Mouse (Mus musculus): Measurements from ENCODE around the gene Atxn1.

DNA sequence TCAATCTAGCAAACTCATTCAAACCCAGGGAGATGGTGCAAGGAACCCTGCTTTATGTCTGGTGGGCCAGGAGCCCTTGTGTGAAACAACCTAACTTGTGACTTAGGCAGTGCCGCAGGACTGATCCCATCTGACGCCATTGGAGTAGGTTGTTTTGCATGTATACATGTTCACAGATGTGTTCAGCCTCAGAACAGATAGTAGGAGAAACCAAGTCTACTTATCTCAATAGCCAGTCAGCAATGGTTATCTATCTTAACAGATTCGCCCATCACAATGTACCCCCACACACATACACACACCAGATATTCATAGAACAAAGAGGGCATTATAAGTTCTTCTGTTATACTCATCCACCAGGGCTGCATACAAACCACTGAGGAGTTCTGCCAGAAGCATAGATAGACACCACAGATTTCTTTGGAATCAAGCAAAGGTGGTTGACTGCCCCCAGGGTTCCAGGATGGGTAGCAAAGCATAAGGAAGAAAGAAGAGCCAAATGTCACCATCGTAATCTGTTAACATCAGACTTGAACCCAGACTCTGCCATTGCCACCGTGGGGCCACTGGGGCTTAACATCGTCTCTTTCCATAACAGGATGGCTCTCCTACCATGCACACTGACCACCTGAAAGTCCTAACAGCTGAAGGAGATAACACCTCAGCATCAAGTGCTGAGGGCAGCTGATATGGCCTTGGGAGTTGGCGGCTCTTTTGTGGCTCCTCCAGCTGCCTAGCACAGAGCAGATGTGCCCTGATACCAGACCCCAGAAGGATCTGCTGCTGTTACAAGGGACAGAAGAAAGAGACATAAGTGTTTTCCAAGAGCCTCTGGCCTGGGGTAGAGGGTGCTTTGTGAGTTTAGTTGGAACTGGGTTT, 115.4 kb downstream of the Atxn1 start:
- no peak for TF ChIP-seq POLR2AphosphoS2 (IDR thresholded peaks at IDR 0.05; ENCODE audit: low read depth, low read length)
- TF ChIP-seq POLR2A (IDR thresholded peaks at IDR 0.05; ENCODE audit: low read depth, low read length) = no peak
- TF ChIP-seq NELFE (IDR thresholded peaks at IDR 0.05; ENCODE audit: low read depth, low read length) = no peak
- no peak for TF ChIP-seq CTCF (conservative IDR thresholded peaks at IDR 0.05 in 1 of 2, IDR thresholded peaks at IDR 0.05 in 1 of 2; ENCODE audit: low read depth in 2 of 2, low read length in 2 of 2)
